Mouse (Mus musculus): ENCODE measurements around the gene Rasgrp4. TPM values are rescaled to one million over a fixed set of nuclear protein-coding genes. Genes with fewer than 3 reads are reported as not detected.
A peak's percentile ranks its signal among the peaks of the same experiment; 100 is the strongest.

Rasgrp4 gene
- polyA plus RNA-seq, 1 experiment from 2014 or later: 1.7 TPM

DNA sequence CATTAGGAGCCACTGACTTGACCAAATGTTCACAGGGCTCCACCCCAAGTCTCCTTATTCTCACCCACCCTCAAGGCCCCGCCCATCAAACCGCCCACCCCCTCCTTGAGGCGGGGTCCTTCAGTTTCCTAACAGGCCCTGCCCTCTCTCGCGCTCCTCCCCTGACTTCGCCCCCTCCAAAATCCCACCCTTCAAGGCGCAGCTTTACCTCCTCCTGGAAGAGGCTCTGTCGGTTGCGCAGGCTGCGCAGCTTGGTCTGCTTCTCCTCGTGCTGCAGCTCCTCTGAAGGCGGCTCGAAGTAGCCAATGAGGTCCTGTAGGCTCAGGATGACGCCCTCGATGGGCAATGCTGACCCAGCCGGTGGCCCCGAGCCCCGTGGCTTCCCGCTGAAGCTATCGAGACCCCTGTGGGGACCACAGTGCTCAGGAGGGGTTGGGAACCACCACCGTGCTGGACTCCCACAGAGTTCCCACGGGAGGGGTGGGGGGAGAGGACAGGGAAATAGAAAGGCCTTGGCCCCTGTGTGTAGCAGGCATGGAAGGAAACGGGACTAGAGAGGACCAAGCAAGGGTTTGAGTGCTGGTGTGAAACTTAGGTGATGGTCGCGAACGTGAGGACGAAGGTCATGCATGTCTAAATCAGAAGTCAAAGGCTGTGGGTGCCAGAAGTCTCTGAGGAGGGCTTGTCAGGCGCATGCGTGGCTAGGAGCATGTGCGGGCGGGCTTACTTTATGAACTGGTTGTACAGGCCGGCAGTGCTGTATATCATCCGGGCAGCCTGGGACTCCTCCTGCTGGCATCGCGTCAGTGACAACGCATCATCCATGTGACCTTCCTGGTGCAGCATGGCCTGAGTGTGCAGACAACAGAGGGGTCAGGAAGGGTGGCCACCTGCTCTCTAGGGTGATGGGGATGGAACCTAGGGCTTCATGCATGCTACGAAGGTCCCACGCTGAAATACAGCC lies 25.4 kb upstream of the Rasgrp4 start:
- Histone ChIP-seq H3K4me2 (ENCODE audit: low read depth, low read length) (no peak overlapping the region), H3K4me3 (ENCODE audit: low read depth, low read length) (no peak overlapping the region), H3K27ac (ENCODE audit: low read depth) (no peak overlapping the region), H3K36me3 (replicated peaks; ENCODE audit: insufficient read depth, low read length) (no peaks in the 10 kb centered on the region), H3K9ac (replicated peaks) (no peak overlapping the region), H3K9me3 (ENCODE audit: low read length) (no peaks in the 10 kb centered on the region), H3K27me3 (ENCODE audit: insufficient read depth, low read length) (no peaks in the 10 kb centered on the region), H3K4me1 (ENCODE audit: insufficient read depth) (no peaks in the 10 kb centered on the region)
- ATAC-seq: no peak
- DNase-seq: no peak
- TF ChIP-seq EP300 (IDR thresholded peaks at IDR 0.05; ENCODE audit: low read depth) (no peak), CTCF (IDR thresholded peaks at IDR 0.05; ENCODE audit: low read depth) (no peak)
- 43% methylated on average over 38 of the region's 38 CpGs for WGBS (ENCODE audit: insufficient replicate concordance)

DNA sequence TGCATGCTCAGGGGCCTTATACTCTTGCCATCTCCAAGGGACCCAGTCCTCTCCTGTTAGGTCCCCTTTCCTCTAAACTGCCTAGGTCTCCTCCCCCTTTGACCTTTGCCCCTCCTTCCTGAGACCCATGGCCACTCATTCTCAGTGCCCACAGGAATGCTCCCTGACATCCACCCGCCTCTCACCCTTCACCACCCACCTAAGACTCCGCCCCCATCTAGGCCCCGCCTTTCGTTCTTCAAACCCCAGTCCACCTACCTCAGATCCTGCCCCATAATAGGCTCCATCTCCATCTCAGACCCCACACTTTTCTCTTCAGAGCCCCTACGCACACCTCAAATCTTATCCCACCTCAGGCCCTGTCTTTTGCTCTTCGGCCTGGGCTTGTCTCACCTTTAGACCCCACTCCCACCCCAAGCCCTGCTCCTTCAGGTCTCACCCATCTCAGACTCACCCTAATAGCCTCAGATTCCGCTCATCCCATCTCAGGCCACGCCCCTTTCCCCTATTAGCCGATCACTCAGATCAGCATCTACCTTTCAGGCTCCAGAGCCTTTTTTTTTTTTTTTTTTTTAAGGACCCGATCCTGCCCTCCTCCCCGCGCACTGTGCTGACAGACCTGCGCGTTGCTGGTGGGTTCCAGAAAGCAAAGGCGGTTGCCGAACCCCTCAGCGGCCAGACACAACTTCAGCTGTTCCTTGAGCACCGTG lies 16.4 kb upstream of the Rasgrp4 start:
- Histone ChIP-seq H3K36me3 (replicated peaks; ENCODE audit: insufficient read depth, low read length) (no peaks in the 10 kb centered on the region), H3K4me2 (ENCODE audit: low read depth, low read length) (no peak overlapping the region), H3K9me3 (ENCODE audit: low read length) (no peaks in the 10 kb centered on the region), H3K4me3 (ENCODE audit: low read depth, low read length) (no peak overlapping the region), H3K4me1 (ENCODE audit: insufficient read depth) (no peaks in the 10 kb centered on the region; the same call in 1 of the 2 replicates), H3K27me3 (ENCODE audit: insufficient read depth, low read length) (no peaks in the 10 kb centered on the region), H3K27ac (ENCODE audit: low read depth) (no peak overlapping the region), H3K9ac (replicated peaks) (no peak overlapping the region)
- 33% methylated on average over 18 of the region's 18 CpGs for WGBS (ENCODE audit: insufficient replicate concordance)
- ATAC-seq: no peak
- TF ChIP-seq CTCF (IDR thresholded peaks at IDR 0.05; ENCODE audit: low read depth) (no peak), EP300 (IDR thresholded peaks at IDR 0.05; ENCODE audit: low read depth) (no peak)
- DNase-seq: no peak

DNA sequence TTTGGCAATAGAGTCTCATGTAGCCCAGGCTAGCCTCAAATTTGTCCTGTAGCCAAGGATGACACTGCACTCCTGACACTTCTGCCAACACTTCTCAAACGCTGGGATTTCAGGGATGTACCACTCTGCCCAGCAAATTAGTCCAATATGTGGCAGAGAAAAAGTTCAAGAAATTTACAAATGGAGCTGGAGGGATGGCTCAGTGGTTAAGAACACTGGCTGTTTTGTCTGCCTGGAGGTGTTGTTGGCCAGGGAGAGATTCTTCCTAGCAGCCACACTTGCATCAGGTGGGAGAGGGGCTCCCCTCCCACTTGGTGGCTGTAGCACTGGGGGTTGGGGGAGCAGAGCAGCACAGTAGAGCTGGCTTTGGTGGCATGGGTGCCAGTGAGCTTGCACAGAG lies 15.1 kb upstream of the Rasgrp4 start:
- Histone ChIP-seq H3K9me3 (ENCODE audit: low read length) (no peaks in the 10 kb centered on the region), H3K9ac (replicated peaks) (no peak overlapping the region), H3K4me3 (ENCODE audit: low read depth, low read length) (no peak overlapping the region), H3K36me3 (replicated peaks; ENCODE audit: insufficient read depth, low read length) (no peaks in the 10 kb centered on the region), H3K4me2 (ENCODE audit: low read depth, low read length) (no peak overlapping the region), H3K27me3 (ENCODE audit: insufficient read depth, low read length) (0 out of 2 replicates have a peak, but pooled peaks cover 4% of the 10 kb centered on the region), H3K27ac (ENCODE audit: low read depth) (no peak overlapping the region), H3K4me1 (ENCODE audit: insufficient read depth) (peaks cover 9% of the 10 kb centered on the region)
- WGBS (ENCODE audit: insufficient replicate concordance): 61% methylated on average over 1 of the region's 1 CpGs
- no peak for DNase-seq
- TF ChIP-seq EP300 (IDR thresholded peaks at IDR 0.05; ENCODE audit: low read depth) (no peak), CTCF (IDR thresholded peaks at IDR 0.05; ENCODE audit: low read depth) (no peak)
- ATAC-seq: no peak

DNA sequence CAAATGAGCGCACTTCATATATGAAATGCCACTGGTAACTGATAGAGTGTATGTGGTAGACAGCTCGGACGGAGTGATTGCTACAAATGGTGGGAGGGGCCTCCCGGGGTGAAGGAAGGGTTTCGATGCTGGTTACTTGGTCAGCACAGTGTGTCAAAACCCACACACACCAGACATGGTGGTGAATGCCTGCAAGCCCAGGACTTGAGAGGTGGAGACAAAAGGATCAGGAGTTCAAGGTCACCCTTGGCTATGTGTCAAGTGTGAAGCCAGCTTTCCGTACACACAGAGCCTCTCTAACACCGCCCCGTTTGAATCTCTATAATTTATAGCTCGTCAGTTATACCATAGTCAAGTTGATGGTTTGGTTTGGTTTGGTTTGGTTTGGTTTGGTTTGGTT lies 11.8 kb upstream of the Rasgrp4 start:
- no peak for ATAC-seq
- TF ChIP-seq EP300 (IDR thresholded peaks at IDR 0.05; ENCODE audit: low read depth): no peak
- no peak for TF ChIP-seq CTCF (IDR thresholded peaks at IDR 0.05; ENCODE audit: low read depth)

DNA sequence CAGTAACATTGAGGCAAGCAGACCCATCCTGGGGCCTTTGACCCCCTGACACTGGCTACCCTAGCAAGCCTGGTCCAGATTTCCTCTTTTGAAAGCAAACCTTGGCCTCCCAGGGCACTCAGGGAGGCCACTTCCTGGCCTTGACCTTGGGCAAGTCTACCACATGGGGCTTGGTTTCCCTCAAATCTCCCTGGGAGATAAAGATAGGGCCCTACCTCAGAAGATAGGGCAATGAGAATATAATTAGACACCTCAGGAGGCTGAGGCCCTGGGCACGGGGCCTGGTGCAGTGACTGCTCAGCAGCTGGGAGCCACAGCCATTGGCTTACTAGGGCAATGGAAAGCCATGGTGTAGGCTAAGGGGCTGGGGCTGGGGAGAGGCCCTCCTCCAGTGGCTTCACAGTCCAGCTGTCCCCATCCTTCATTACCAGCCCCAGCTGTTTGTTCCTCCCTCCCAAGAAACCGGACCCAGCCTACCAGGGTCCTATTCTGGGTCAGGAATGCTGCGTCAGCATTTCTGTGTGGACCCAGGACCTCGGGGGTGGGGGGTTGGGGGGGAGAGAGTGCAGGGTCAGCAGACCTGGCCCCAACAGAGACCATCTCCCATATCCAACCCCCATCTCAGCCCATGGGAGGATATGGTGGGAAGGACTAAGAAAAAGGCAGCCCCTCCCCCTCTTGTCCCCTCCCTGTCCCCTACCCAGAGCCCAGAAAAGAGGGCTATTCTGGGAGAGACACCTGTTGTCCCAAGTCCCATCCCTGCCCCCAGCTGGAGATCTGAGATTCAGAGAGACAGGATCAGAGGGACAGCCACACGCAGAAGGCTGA lies 10.9 kb upstream of the Rasgrp4 start:
- Histone ChIP-seq H3K4me3 (ENCODE audit: low read depth, low read length) (no peak overlapping the region), H3K9ac (replicated peaks) (no peak overlapping the region), H3K9me3 (ENCODE audit: low read length) (no peaks in the 10 kb centered on the region), H3K27ac (ENCODE audit: low read depth) (no peak overlapping the region), H3K36me3 (replicated peaks; ENCODE audit: insufficient read depth, low read length) (no peaks in the 10 kb centered on the region), H3K4me1 (ENCODE audit: insufficient read depth) (peaks cover 14% of the 10 kb centered on the region), H3K4me2 (ENCODE audit: low read depth, low read length) (0 out of 2 replicates have a peak overlapping the region, but pooled peaks have one; percentile 6), H3K27me3 (ENCODE audit: insufficient read depth, low read length) (0 out of 2 replicates have a peak, but pooled peaks cover 8% of the 10 kb centered on the region)
- ATAC-seq (no peak), DNase-seq (no peak)
- 44% methylated on average over 5 of the region's 5 CpGs for WGBS (ENCODE audit: insufficient replicate concordance)
- TF ChIP-seq CTCF (IDR thresholded peaks at IDR 0.05; ENCODE audit: low read depth) (no peak), EP300 (IDR thresholded peaks at IDR 0.05; ENCODE audit: low read depth) (no peak)

More for the DNA sequence above, 11.8 kb upstream of the Rasgrp4 start:
- no peaks in the 10 kb centered on the region for H3K36me3 ChIP-seq (replicated peaks; ENCODE audit: insufficient read depth, low read length)
- H3K4me1 ChIP-seq (ENCODE audit: insufficient read depth): peaks cover 14% of the 10 kb centered on the region
- no peak overlapping the region for H3K27ac ChIP-seq (ENCODE audit: low read depth)
- 78% methylated on average over 9 of the region's 9 CpGs for WGBS (ENCODE audit: insufficient replicate concordance)
- no peak overlapping the region for H3K9ac ChIP-seq (replicated peaks)
- DNase-seq: no peak
- H3K4me2 ChIP-seq (ENCODE audit: low read depth, low read length): no peak overlapping the region
- no peak overlapping the region for H3K4me3 ChIP-seq (ENCODE audit: low read depth, low read length)
- H3K9me3 ChIP-seq (ENCODE audit: low read length): no peaks in the 10 kb centered on the region
- H3K27me3 ChIP-seq (ENCODE audit: insufficient read depth, low read length): 0 out of 2 replicates have a peak, but pooled peaks cover 8% of the 10 kb centered on the region
